Mouse (Mus musculus): ENCODE results near the gene Gpr88. TPM values are rescaled to one million over a fixed set of nuclear protein-coding genes. Genes with fewer than 3 reads are reported as not detected.

Gene Gpr88
- polyA plus RNA-seq, 1 experiment from 2014 or later = 0.91 TPM

GRCm38 (mm10) chr3:116216261-116216660 lies 37.0 kb downstream of the Gpr88 start:
- Histone ChIP-seq H3K27ac (no peak overlapping the region), H3K27me3 (no peaks in the 10 kb centered on the region), H3K4me3 (no peak overlapping the region), H3K36me3 (no peaks in the 10 kb centered on the region), H3K4me1 (no peaks in the 10 kb centered on the region; the same call in 1 of the 2 replicates), H3K9me3 (no peaks in the 10 kb centered on the region), H3K4me2 (replicated peaks) (no peak overlapping the region), H3K9ac (no peak overlapping the region)
- ATAC-seq (ENCODE audit: insufficient number of reproducible peaks, insufficient read depth, low FRiP score, low TSS enrichment) = no peak
- WGBS = 65% methylated on average over 1 of the region's 1 CpGs

DNA sequence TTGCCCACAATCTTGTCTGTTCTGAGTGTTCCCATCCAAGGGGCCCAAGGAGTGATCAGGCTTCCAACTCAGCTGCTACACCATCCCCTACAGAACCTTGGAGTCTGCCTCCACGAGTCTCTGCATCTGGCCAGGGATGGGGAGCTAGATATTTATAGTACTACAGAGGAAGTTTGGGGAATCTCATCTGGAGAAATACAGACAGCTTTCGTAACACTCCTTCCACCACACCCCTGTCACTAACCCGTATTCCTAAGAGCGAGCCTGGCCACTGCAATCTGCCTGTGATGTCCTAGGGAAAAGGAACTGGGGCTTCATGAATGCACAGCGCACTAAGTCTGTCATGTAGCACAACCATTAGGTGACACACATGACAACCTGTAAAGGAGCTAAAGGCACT lies 41.7 kb downstream of the Gpr88 start:
- H3K27me3 ChIP-seq = no peaks in the 10 kb centered on the region
- no peak for ATAC-seq (ENCODE audit: insufficient number of reproducible peaks, insufficient read depth, low FRiP score, low TSS enrichment)
- no peaks in the 10 kb centered on the region for H3K9me3 ChIP-seq
- no peak overlapping the region for H3K9ac ChIP-seq
- H3K27ac ChIP-seq = no peak overlapping the region
- no peak overlapping the region for H3K4me3 ChIP-seq
- 87% methylated on average over 5 of the region's 5 CpGs for WGBS
- no peaks in the 10 kb centered on the region for H3K36me3 ChIP-seq
- H3K4me1 ChIP-seq = peaks cover 7% of the 10 kb centered on the region
- no peak overlapping the region for H3K4me2 ChIP-seq (replicated peaks)

DNA sequence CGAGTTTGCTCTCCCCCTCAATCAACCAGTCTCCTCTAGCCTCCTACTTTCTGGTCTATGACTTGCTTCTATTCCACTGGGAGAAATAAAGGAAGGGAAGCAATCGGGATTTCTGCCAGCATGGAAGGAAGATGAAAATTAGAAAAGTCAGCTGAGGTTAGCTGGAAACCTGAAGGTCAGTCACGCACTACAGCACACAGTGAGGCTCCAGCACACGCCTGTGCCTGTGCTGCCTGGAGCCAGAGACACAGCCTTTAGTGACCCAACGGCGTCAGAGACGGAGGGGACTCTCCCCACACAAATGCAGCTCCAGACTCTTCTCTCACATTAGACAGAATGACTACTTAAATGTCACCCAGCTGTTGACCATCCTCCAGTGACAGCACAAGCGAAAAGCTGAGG lies 42.6 kb downstream of the Gpr88 start:
- no peak overlapping the region for H3K27ac ChIP-seq
- no peak overlapping the region for H3K4me2 ChIP-seq (replicated peaks)
- WGBS = 54% methylated on average over 8 of the region's 8 CpGs
- H3K4me3 ChIP-seq = no peak overlapping the region
- no peak for ATAC-seq (ENCODE audit: insufficient number of reproducible peaks, insufficient read depth, low FRiP score, low TSS enrichment)
- no peak overlapping the region for H3K9ac ChIP-seq
- H3K9me3 ChIP-seq = no peaks in the 10 kb centered on the region
- H3K36me3 ChIP-seq = no peaks in the 10 kb centered on the region
- peaks cover 8% of the 10 kb centered on the region for H3K4me1 ChIP-seq
- no peaks in the 10 kb centered on the region for H3K27me3 ChIP-seq

- H3K9ac ChIP-seq = no peak overlapping the region
- WGBS = 85% methylated on average over 8 of the region's 8 CpGs
- no peak overlapping the region for H3K27ac ChIP-seq
Observed at GRCm38 (mm10) chr3:116209214-116209613, 44.1 kb downstream of the Gpr88 start.

DNA sequence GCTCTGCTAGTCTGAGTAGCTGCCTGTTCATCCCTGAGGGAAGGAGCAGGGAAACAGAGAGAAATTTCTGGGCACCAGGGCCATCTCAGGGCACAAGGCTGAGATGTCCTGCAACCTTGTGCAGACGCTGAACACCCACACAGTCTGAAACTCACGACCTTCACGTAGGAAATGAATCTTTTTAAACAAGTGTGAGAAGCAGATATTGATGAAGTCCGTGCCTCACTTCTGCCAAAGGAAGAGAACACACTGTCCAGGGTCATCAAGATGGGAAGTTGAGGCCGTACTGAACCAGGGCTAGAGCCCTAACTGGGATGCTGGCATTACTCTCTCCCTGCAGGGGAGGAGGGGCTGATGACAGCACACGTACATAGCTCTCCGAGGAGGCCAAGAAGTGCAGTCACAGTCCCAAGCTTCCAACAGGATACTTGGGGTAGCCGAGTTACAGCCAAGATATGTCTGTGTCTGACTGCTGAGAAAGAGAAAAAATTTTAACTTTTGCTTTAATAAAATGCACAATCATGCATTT lies 46.9 kb downstream of the Gpr88 start:
- no peak overlapping the region for H3K27ac ChIP-seq
- no peak overlapping the region for H3K4me2 ChIP-seq (replicated peaks)
- no peak overlapping the region for H3K9ac ChIP-seq
- H3K4me3 ChIP-seq = no peak overlapping the region
- H3K9me3 ChIP-seq = no peaks in the 10 kb centered on the region
- peaks cover 13% of the 10 kb centered on the region for H3K4me1 ChIP-seq
- ATAC-seq (ENCODE audit: insufficient number of reproducible peaks, insufficient read depth, low FRiP score, low TSS enrichment) = no peak
- no peaks in the 10 kb centered on the region for H3K27me3 ChIP-seq
- WGBS = 69% methylated on average over 8 of the region's 8 CpGs
- no peaks in the 10 kb centered on the region for H3K36me3 ChIP-seq

More at GRCm38 (mm10) chr3:116209214-116209613, 44.1 kb downstream of the Gpr88 start:
- Histone ChIP-seq H3K4me2 (replicated peaks) (no peak overlapping the region), H3K4me3 (no peak overlapping the region), H3K4me1 (peaks cover 13% of the 10 kb centered on the region), H3K9me3 (no peaks in the 10 kb centered on the region), H3K36me3 (no peaks in the 10 kb centered on the region), H3K27me3 (no peaks in the 10 kb centered on the region)
- ATAC-seq (ENCODE audit: insufficient number of reproducible peaks, insufficient read depth, low FRiP score, low TSS enrichment) = no peak

DNA sequence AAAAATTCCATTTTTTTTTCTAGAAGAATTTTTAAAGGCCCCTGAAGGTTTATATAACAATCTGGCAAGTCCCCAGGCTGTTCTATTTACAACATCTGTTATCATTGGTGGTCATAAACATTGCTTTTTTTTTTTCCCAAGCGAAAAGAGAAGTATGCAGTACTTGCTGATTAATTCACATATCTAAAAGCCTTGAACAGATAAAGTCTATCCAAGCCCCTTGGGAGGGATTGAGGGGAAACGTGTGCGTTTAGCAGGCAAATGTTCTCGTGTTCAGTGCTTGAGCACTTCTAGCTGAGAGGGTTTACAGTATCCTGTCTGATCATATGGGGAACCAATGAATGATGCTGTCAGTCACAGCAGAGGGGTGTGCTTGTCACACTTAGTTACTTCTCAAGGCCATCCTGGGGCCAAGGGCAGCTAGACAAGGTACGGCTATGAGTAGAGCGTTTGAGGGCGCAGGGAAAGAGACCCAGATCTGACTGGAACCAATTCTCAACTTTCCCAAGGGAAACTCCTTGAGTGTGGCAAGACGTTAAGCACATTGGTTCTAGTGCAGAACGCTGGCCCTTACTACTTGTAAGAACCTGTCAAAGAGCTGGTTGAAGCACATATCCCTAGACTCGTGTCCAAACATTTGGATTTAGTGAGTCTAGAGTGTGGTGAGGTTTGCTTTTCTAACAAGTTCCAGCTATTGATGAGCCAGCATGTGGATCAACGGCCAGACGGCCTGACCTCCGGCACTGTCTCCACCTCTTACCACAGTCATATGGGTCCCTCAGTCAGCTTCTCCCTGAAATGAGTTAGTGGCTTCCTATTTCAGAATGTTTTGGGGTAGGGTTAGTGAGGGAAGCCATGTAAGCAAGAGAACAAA lies 47.7 kb downstream of the Gpr88 start:
- H3K4me1 ChIP-seq = peaks cover 7% of the 10 kb centered on the region; the same call in 1 of the 2 replicates
- no peaks in the 10 kb centered on the region for H3K36me3 ChIP-seq
- H3K9ac ChIP-seq = no peak overlapping the region
- H3K9me3 ChIP-seq = no peaks in the 10 kb centered on the region
- no peak for ATAC-seq (ENCODE audit: insufficient number of reproducible peaks, insufficient read depth, low FRiP score, low TSS enrichment)
- no peaks in the 10 kb centered on the region for H3K27me3 ChIP-seq
- no peak overlapping the region for H3K4me2 ChIP-seq (replicated peaks)
- H3K4me3 ChIP-seq = no peak overlapping the region
- 65% methylated on average over 13 of the region's 13 CpGs for WGBS
- H3K27ac ChIP-seq = no peak overlapping the region

DNA sequence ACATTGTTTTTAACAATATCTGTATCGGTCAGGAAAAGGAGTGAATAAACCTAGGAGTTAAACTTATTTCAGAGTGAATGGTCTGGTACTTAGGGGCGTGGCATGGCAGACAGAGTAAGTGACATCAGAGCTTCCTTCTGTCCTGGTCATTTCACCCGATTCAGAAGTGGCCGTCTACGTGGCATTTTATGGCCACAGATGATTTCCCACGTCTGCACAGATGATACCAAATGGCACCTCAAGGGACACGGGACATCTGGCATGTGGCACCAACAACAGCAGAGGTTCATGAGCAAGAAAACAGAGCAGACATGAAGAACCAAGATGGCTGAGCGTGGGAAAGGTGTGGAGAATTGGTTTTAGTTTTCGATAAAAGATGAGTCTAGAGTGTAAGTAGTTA lies 48.7 kb downstream of the Gpr88 start:
- no peaks in the 10 kb centered on the region for H3K36me3 ChIP-seq
- WGBS = 82% methylated on average over 9 of the region's 9 CpGs

GRCm38 (mm10) chr3:116203942-116204341 lies 49.4 kb downstream of the Gpr88 start:
- Histone ChIP-seq H3K27ac (no peak overlapping the region), H3K4me1 (peaks cover 6% of the 10 kb centered on the region; the same call in 1 of the 2 replicates), H3K4me3 (no peak overlapping the region), H3K4me2 (replicated peaks) (no peak overlapping the region), H3K9me3 (no peaks in the 10 kb centered on the region), H3K36me3 (no peaks in the 10 kb centered on the region), H3K27me3 (no peaks in the 10 kb centered on the region), H3K9ac (no peak overlapping the region)
- WGBS = 69% methylated on average over 3 of the region's 3 CpGs
- no peak for ATAC-seq (ENCODE audit: insufficient number of reproducible peaks, insufficient read depth, low FRiP score, low TSS enrichment)

More for the DNA sequence above, 48.7 kb downstream of the Gpr88 start:
- ATAC-seq (ENCODE audit: insufficient number of reproducible peaks, insufficient read depth, low FRiP score, low TSS enrichment) = no peak
- no peak overlapping the region for H3K27ac ChIP-seq
- H3K9ac ChIP-seq = no peak overlapping the region
- no peak overlapping the region for H3K4me2 ChIP-seq (replicated peaks)
- no peaks in the 10 kb centered on the region for H3K9me3 ChIP-seq
- peaks cover 6% of the 10 kb centered on the region; the same call in 1 of the 2 replicates for H3K4me1 ChIP-seq
- no peaks in the 10 kb centered on the region for H3K27me3 ChIP-seq
- no peak overlapping the region for H3K4me3 ChIP-seq

DNA sequence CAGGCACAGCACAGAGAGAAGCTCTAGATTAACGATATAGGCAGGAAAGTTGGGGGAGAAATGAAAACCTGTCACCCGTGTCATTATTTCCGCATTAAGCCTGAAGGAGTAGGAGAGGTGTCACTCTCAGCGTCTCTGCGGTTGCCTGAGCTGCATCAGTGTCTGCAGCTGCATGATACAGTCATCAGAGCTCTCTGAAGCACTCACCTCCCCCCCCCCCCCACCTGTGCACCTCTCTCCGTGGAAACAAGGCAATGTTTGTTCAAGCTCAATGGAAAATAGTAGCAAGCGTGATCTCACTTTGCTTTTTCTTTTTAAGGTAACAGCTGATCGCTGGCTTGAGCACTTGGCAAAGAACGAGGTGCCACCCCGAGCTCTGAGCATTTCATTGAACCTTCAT lies 53.2 kb downstream of the Gpr88 start:
- WGBS = 68% methylated on average over 10 of the region's 10 CpGs
- ATAC-seq (ENCODE audit: insufficient number of reproducible peaks, insufficient read depth, low FRiP score, low TSS enrichment) = no peak
- H3K9me3 ChIP-seq = no peaks in the 10 kb centered on the region
- no peaks in the 10 kb centered on the region for H3K4me1 ChIP-seq
- no peak overlapping the region for H3K4me2 ChIP-seq (replicated peaks)
- H3K9ac ChIP-seq = no peak overlapping the region
- no peak overlapping the region for H3K27ac ChIP-seq
- H3K4me3 ChIP-seq = no peak overlapping the region
- H3K27me3 ChIP-seq = no peaks in the 10 kb centered on the region
- no peaks in the 10 kb centered on the region for H3K36me3 ChIP-seq

Other genes starting within 250 kb of the Gpr88 start
- 29.0 and 32.4 TPM in 2 replicates for gene Slc30a7, start 246.1 kb downstream of the Gpr88 start, polyA plus RNA-seq (2016; fragmentation: Nextera tagmentation; extraction: Ambion mirVana)
- gene Extl2, start 246.0 kb downstream of the Gpr88 start, polyA plus RNA-seq (2016; fragmentation: Nextera tagmentation; extraction: Ambion mirVana) = 20.3 and 21.3 TPM in 2 replicates
- gene Vcam1, start 123.8 kb downstream of the Gpr88 start, polyA plus RNA-seq (2016; fragmentation: Nextera tagmentation; extraction: Ambion mirVana) = 58.8 and 69.4 TPM in 2 replicates
- gene Cdc14a, start 170.5 kb upstream of the Gpr88 start, polyA plus RNA-seq (2016; fragmentation: Nextera tagmentation; extraction: Ambion mirVana) = 13.4 and 13.8 TPM in 2 replicates